Mouse (Mus musculus) spleen, adult 18-20 months (tissue): Measurements from ENCODE around the gene Sobp.

ENCODE experiments used
- DNase-seq, 2 experiments: peaks; one replicate each; pipeline ENCODE4 v3.0.0; 2022; ENCODE audit warnings: mixed read lengths in 2 of 2

The Sobp gene

DNA sequence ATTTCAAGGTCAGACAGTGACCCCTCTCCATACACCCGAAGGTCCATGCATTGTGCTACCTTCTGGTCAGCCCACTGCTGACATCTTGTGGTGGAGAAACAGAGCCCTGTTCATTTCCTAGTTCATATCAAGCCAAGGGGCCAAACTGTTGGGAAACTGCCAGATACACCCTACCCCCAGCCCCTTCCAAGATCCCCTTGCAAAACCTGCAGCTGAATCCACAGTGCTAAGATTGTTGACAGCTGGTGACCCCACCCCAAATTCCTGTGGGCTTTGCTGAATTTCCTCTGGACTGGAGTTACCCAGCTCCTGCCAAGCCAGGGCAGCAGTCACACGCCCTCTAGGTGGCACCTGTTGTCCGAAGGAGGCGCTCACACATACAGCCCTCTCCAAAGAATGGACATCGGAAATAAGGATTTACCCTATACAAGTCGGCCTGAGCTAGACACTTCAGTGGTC, 186.7 kb downstream of the Sobp start:
- peak in 1 of 2 experiments; percentile 51 for DNase-seq

DNA sequence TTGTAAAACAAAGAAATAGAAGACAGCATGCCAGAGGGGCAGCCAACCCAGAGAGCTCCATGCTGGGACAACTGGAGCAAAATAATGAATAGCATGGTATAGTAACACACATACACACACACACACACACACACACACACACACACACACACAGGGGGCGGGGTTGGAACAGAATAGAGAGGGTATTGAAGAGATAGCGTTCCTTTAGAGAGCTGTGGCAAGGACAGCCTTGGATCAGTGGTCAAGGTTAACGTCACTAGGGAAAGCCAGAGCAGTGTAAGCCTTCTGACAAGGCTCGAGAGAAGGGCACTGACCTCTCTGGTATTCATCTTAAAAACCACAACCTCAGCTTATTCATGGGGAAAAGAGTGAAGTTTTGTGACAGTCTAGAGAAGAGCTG, 189.4 kb downstream of the Sobp start:
- no peak for DNase-seq

DNA sequence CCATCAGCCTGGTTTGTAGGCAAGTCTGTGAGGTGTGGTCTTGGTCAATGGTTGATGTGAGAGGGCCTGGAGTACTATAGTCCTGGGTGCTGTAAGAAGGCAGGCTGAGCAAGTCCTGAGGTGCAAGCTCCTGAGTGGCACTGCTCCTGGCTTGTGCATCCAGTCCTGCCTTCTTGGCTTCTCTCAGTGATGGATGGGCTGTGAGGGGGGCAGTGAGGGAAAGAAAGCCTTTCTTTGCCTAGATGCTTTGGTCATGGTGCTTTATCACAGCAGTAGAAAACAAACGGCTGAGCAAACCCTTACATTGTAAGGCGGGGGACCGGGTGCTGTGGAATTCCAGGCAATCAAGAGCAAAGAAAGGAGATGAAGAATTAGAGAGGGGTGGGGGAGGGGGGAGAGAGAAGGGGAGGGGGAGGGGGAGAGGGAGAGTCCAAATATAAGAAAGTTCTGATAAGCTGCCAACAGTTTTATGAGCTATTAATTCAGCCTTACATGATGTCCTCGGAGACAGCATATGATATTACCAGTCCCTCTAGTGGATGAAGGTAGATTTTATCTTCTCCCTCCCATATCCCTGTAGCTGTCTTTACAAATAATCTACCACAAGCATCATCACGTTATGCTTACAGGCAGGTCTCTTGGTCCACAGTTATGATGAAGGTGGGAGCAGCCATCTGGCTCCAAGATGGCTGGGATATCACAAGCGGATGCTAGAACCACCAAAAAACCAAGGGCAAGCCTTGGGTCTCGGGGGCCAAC, 193.2 kb downstream of the Sobp start:
- DNase-seq: no peak

DNA sequence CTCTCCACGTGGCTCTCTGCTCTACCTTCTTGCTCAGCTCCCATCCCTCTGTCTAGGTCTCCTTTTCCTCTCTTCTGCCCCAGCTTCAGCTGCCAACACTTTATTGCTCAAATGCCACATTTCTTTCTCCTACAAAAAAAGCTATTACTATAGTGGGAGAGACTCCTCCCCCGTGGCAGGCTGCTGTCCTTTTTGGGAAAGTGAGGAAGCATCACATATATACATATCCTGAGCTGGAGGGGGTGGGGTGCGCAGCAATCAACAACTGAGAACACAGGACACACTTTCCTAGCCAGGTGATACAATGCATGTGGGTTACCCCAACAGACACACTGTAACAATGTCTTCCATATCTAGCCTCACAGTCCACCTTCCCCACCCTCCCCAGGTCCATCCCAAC, 196.0 kb downstream of the Sobp start:
- no peak for DNase-seq

DNA sequence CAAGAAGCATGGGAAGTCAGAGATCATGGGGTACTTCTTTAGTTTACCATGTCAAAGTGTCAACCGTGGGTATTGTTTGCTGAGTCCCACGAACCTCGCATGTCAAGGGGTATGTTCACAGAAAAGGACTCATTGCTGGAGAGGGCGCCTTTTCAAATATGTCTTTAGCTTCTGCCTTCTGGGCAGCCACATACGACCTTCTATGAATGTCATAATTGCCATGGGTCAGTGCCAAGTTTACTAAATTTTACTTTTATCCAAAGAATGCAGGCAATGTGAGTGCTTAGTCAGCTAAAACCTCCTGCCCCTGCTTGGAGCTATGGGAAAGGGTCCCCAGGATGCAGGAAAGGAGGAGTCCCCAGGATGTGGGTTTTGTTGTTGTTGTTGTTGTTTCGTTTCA, 197.8 kb downstream of the Sobp start:
- no peak for DNase-seq

DNA sequence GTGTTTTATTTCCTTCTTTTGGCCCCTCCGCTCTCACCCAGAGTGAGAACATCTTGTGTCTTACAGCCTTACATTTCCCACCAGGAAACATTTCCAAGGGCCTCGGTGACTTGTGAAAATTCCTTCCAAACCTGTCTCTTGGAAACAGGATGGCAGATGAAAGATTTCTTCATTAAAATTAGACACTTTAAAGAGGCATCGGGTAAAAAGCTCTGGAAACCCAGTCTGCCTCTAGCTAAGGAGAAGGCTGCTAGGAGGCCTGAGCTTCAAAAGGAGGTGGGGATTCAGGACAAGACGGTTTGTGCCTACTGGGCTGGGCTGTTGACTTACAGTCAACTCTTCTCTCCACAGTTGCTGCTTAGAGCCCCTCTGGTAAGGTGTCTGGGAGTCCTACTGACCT, 200.8 kb downstream of the Sobp start:
- no peak for DNase-seq

DNA sequence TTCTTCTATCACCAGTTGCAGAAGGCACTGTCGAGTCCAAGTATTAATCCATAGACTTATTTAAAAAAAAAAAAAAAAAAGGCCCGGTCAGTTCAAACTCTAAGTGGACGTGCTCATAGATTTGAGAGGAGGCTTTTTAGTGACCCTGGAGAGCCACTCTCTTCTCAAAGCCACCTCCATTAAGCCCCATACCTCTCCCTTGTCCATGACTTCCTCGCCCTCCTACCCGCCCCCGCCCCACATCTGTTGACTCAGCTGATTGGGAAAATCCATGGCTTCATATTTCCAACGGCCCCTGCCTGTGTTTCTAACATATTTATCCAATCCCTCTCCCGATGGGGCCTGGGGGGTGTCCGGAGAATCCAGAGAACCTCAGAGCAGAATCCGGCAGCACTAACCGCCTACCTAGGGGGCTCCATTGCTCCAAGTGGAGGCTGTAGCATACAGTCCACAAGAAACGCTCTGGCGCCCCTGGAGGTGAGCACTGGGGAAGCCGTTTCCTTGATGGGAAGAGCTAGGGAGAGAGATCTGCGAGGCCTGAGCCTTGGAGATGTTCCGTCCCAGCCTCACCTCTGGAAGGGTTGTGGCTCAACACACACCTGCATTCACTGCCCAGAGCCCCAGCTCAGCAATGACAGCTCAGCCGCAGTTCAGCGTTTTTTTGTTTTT, 201.7 kb downstream of the Sobp start:
- peak in 1 of 2 experiments; percentile 35 for DNase-seq

DNA sequence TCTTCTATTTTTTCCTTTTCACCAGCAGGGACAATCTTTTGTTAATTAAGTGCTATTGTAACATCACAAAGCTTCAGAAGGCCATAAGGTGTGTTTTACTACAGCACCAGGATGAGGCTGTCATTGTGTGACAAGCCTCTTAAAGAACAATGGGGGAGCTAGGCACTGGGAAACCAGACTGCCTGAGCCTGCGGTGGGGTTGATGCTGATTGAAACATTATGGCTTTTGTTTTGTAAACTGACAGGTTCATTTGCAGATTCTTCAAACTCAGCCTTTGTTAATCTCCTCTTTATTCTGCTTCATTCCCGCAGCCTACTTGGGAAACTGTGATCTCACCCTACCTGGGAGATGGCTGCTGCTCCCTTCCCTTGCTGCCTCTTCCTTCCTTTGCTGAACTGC, 206.0 kb downstream of the Sobp start:
- DNase-seq: no peak

DNA sequence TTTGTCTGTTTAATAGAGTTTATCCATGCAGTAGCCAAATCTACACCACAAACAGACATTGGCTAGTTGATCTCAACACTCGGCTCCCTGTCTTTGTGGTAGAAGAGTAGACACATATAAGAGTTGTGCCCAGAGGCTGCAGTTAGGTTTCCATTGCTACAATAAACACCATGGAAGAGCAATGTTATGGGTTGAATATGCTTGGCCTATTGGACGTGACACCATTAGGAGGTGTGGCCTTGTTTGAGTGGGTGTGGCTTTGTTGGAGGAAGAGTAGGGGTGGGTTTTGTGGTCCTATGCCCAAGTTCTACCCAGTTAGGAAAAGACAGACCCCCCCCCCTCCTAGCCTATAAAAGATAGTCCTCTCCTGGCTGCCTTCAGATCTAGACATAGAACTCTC, 211.3 kb downstream of the Sobp start:
- no peak for DNase-seq

DNA sequence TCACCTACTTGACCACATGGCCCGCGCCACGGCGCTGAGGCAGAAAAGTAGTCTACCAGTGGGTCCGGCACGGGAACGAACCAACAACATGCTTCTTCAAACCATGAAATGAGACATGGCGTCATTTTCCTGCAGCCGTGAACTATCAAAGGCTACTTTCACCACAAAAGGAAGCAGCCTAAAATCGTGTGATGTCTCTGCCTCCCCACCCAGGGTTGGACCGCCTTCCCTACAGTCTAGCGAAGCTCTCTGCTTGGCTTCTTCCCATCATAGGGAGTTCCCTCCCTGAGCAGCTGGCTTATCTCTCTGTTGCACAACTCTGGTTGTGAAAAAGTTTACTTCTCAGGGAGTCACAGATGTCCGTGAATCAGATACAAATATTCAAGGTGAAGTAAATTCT, 211.7 kb downstream of the Sobp start:
- peak in 1 of 2 experiments; percentile 15 for DNase-seq

DNA sequence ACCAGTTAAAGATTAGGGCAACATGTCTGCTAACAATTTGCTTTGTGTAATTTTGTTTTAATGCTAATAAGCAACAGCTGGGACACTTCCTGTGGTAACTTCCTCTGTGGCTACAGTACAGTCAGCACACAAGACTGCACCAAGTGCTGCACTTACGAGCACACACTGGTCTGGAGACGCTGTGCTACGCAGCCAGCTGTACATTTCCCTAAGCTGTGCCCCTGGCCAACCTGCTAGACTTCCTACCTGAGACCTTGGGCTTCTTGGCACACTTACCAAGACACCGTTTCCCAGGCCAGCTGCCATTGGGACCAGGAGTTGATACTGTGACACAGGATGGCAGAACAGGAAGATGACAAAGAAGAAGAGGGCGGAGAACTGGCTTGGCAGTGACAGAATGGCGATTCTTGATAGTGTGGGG, 212.1 kb downstream of the Sobp start:
- DNase-seq: peak; percentile 13 to 32

DNA sequence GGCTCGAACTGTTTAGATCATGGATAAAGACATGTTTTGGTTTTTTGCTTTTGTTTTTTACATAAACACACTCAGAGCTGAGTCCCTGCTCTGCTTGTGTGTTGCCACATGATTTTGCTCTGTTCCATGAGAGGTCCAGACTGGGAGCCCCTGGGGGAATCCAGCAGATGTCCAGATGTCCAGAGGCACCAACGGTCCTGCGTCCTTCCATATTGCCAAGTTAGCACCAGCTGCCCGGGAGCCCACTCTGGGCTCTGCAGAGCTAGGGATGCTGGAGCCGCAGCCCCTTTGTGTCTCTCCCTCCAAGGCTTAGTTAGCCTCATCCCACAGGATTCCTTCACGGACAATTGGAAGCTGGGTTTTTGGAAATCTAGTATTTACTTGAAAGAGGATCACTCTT, 212.6 kb downstream of the Sobp start:
- DNase-seq: no peak

DNA sequence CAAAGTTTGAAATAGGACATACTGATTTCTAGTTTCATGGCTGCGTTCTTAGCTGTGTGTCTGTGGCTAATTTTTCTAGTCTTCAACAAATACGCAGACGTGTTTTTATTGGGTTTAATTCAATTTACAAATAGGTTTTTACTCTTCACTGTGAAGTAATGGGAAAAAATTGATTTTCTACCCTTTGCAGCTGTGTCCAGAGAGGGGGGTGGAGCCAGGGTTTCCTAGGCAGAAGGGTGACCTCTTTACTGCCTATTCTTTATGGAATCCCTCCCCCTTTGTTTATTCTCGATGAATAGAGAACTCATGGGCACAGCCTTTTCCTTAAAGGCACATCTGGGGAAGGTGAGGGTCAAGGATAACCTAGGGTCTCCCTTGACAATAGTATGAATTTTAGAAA, 215.6 kb downstream of the Sobp start:
- no peak for DNase-seq

DNA sequence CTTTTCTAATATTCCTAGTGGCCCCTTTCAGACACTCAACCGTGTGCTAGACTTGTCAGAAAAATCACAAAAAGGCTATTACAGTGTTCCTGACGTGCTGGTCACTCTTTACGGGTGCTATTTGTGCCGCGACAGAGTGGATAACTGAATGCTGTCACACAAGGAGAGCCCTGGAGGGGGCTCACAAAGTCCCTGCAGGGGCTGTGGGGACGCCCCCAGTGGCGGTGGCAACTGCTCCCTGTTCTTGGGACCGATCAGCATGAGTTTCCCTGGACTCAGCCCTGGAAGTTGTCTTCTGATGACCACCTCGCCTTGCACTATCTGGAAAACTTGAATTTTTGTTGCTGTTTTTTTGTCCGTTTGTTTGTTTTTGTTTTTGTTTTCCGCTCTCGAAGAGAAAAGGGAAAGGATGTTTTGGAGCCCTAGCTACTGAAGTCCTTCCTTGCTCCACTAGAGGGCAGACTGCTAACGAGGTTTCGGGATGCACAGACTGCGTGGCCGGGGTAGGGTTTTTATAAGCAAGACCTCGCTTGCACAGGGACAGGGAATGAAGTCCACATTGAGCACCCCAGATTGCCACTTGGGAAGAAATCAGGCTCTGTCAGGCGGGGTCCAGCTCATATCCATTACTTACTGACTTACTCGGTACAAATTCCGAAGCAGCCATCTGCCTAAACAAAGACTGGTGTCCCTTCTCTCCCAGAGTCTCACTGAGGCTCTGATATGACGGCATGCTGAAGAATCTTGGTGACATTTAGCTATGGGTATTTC, 216.3 kb downstream of the Sobp start:
- peak; percentile 15 to 47 for DNase-seq

DNA sequence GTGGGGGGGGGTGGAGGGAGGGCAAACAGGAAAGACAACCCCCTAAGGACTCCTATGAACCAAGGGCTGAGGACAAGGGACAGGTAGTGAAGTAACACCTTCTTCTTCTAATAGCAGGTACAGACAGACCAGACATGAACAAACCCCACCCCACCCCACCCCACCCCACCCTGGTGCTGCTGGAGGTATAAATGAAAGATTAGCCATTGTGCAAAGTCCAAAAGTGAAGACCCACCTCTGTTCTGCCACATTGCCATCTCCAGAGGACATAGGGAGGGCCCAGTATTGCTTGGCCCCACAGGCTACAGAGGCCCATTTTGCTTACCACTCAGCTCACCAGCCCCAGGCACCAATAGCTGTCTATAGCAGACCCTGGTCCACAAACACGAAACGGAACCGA, 219.1 kb downstream of the Sobp start:
- no peak for DNase-seq

DNA sequence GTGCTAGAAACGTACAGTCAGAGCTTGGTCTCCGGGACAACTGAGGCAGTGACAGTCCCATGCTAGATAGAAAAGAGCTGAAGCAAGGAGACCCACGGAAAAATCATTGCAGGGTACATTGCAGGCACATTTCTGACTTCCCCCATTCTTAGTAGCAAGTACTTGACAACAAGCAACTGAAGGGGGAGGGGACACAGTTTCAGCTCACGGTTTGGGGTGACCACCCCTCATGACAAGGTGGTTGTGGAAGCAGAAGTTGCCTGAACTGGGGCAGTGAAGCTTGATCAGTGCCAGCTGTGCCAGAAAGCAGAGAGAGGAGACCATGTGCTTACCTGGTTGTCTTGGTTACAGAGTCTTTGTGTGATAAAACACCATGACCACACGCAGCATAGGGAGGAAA, 220.7 kb downstream of the Sobp start:
- DNase-seq: no peak
